Mouse (Mus musculus) heart, adult 8-10 months (tissue): Measurements from ENCODE around the gene Gpx1. TPM values are rescaled to one million over a fixed set of nuclear protein-coding genes. Genes with fewer than 3 reads are reported as not detected.
A peak's percentile ranks its signal among the peaks of the same experiment; 100 is the strongest.

ENCODE experiments used
- DNase-seq: peaks from one replicate; pipeline ENCODE4 v3.0.0; 2022; ENCODE audit warnings: low spot score
- total RNA-seq, 4 experiments: library from RNA; stranded (reverse); gene quantifications; 2 replicates each; pipeline ENCODE4 v1.2.4; 2022

Gene Gpx1
- total RNA-seq, 4 experiments from 2014 or later = 67.6 to 101 (median 81.7) TPM

DNA sequence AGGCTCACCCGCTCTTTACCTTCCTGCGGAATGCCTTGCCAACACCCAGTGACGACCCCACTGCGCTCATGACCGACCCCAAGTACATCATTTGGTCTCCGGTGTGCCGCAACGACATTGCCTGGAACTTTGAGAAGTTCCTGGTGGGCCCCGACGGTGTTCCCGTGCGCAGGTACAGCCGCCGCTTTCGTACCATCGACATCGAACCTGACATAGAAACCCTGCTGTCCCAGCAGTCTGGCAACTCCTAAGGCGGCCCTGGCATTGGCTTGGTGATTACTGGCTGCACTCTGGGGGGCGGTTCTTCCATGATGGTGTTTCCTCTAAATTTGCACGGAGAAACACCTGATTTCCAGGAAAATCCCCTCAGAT lies 1.2 kb downstream of the Gpx1 start:
- peak; percentile 13 for DNase-seq

DNA sequence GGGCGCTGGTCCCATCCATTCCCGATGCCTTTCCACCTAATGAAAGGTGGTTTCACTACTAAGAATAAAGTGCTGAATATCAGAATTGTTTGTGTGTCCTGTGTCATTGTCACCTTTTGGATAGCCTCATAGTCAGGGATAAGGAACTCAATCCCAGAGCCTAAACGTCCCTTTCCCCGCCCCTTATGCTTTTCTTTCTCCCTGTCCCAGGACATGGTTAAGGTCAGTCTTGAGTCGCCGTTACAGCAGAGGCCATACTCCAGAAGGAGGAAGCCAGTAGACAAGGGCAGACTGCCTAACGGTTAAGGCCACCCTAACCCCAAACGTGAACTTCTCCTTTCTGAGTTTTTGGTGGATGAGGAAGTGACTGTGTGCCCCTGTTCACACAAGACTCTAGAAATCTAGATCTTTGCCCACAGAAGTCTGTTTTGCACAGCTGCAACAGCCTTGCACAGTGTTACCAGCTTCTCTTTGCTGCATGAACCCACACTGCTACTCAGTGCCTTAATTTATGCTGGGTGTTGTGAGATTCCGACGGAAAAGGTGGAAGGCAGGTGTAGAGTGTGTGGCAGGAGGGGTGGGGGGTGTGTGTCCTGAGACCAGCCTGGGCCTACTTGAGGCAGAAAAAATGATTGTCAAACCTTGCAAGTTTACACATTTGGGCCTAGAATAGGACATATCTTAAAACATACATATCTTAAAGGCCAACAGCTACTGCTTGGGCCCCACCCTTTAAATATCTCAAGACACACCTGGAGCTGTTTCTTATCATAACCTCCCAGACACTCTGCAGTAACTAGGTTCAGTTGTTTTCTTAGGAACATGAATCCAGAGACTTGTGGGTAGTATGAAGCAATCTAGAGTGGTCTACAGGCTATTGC lies 1.8 kb downstream of the Gpx1 start:
- peak; percentile 38 for DNase-seq

DNA sequence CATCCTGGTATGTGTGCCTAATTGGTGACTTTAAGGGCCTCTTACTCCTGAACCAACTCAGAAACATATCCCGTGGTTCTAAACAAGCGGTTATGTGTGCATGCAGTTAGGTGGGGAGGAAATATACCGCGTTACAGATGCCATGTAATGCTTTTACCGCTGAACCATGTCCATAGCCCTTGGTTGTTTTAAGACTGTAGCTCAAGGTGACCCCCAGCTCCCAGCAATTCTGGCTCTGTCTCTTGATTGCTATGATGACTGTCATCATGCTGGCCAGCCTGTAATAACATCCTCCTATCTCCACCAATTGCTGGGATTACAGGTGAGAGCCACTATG lies 2.4 kb downstream of the Gpx1 start:
- DNase-seq = no peak

DNA sequence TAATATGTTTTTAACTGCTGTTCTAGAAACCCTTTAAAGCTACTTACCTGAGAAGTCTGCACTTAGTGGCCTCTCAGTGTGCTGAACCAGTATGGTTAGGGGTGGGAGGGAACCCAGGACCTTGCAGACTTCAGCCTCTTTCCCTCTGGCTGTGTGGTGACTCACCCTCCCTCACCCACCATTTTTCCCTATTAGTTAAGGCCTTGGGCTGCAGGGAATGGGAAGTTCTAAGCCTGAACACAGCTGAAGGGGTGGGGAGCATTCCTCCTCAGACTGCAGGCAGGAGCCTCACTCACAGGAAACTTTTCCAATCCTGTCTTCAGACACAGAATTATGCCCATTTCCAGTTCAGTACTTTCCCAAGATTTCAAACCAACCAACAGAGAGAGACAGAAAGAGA lies 3.1 kb downstream of the Gpx1 start:
- no peak for DNase-seq

DNA sequence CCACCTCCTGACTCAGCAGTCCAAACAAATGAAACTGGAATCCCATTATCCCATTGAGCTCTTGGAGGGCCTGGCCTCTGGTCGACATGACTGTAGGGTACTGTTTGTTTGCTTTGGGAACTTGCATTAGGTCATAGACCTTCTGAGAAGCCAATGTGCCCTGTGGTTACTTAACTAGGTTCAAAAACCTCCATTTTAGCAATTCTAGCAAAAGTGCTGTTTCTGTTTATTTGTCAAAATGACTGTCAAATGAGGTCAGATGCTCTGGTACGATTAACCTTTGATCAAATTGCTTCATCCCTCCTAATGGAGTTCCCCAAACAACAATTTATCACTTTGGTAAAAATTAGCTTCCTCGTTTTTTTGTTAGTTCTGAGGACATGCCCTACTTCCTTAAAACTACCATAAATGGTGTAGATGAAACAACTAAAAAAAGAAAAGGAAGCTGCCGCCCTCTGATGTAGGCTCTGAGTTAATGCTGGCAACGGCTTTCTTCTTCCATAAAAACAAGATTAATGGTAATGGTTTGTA lies 3.7 kb downstream of the Gpx1 start:
- DNase-seq = peak; percentile 33

DNA sequence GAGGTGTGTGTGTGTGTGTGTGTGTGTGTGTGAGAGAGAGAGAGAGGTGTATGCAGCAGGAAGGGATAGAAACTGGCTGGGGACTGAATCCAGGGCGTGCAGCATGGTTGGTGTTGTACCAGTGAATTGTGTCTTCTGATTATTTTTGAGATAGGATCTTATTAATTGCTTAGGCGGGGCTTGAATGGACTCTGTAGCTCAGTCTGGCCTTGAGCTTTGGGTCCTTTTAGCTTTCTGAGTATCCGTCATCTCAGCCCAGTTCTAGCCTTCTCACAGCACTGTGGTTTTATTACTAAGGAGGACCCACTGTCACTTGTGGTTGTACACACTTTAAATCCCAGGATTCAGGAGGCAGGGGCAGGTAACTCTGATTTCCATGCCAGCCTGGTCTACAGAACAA lies 4.6 kb downstream of the Gpx1 start:
- no peak for DNase-seq

DNA sequence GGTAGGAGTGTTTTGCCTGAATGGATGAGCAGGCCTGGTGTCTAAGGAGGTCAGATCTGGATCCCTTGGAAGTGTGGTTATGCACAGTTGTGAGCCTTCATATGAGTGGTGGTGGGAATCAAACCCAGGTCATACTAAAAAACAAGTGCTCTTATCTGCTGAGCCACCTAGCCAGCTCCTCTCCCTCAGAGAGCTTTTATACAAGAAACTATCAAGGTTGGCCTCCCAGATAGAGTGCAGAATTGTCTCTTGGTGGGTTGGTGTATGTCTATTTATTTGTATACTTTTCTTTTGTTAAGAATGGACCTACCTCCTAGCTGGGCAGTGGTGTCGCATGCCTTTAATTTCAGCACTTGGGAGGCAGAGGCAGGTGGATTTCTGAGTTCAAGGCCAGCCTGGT lies 5.1 kb downstream of the Gpx1 start:
- DNase-seq = no peak

DNA sequence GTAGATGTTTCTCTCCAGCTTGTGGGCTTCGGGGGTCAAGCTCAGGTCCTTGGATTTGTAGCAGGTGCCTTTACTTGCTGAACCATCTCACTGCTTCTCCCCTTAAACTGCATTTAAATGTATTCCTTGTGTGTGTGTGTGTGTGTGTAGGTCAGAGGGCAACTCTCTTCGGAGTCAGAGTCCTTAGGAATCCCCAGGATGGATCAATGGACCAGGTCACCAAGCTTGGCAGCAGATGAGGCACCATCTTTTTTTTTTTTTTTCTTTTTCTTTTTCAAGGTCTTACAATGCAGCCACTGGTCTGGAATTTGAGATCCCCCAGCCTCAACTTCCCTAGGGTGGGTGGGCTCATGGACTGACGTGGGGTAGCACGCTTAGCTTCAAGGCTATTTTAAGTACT lies 5.8 kb downstream of the Gpx1 start:
- no peak for DNase-seq

DNA sequence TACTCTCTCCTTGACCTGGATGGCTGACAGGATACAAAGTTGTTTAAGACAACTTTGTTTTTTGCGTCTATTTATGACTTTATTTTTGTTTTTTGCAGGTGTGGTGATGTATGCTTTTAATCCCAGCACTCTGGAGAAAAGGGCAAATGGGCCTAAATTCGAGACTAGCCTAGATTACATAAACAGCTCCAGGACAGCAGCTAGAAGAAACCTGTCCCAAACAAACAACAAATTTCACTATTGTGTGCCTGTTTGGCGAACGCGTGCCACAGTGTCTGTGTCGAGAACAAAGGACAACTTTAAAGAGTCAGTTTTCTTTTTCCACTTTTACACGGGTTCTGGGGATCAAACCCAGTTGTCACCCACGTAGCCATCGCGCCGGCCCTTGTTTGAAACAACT lies 8.3 kb downstream of the Gpx1 start:
- no peak for DNase-seq

DNA sequence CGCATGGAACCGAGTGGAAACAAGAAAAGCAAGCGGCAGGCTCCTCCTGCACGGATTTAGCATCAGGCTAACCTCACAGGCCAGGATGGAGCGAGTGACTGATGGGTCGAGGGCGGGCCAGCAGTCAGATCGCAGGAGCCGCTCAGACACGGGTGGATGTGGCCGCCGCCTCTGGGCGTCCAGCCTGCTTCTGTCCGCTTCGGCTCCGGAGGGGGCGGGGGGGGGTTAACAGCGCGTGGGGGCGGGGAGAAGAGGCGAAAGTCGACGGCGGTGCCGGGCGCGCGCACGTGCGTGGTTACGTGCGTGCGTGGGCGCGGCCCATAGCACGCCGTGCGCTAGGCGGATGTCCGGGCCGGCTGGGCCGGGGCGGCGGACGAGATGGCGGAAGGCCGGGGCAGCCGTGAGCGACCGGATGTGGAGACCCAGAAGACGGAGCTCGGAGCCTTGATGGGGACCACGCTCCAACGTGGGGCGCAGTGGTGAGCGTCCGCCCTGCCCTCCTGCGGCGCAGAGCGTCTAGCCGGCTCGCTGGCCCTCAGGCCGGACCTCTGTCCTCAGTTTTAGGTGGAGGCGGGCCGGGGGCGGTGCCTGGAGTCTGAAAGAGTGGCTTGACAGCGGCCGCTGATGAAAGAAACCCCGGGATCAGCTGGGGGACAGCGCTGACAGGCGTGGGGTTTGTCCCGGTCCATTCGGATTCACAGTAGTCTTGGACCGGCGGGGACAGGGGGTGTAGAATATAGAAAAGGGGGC lies 9.0 kb downstream of the Gpx1 start, which contains the start of gene Usp4:
Usp4 (plus strand) TSS at position 314 of the 750 bp plus-strand sequence.
- peak; percentile 82 for DNase-seq

DNA sequence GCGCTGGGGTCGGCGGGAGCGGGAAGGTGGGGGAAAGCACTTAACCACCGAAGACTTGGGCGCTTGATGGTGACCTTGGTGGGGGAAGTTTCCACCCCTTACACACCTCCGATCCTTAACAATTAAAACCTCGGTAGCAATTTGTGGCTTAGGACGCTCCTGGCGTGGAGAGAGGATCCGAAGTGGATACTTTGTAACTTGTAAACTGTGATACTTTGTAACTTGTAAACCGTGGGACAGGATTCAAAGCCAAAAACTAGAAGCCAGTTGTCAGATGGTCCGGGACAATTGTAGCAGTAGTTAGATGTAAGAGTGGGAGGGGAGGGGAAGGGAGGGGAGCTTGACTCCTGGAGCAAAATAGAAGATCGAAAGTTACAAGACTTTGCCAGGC lies 9.6 kb downstream of the Gpx1 start:
- no peak for DNase-seq

DNA sequence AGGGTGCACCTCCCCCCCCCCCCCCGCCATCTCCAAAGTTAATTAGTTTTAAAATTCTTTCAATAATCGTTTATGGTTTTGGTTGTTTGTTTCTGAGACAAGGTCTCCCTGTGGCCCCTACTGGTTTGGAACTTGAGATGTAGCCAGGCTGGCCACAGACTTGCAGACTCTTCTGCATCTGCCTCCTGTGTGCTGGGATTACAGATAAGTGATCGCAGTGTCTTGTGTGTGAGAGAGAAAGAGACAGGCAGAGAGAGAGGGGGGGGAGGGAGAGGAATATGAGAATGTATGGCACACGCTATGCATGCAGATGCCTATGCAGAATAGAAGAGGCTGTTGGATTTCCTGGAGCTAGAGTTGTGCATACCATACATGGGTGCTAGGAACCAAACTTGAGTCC lies 11.0 kb downstream of the Gpx1 start:
- no peak for DNase-seq

DNA sequence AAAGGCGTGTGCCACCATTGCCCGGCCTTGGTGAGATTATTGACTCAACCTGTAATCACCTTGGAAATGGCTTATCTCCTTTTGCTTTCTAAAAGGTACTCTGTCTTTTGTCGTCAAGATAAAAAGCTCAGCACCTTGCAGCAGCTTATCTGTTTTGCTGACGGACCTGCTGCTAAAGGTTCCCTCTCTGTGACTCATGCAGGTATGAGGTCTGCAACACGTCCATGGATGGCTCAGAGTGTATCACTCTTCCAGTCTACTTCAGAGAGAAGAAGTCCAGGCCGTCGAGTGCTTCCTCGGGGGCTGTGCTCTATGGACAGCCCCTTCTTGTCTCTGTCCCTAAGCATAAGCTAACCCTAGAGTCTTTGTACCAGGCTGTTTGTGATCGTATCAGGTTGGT lies 39.5 kb downstream of the Gpx1 start:
- DNase-seq = no peak

DNA sequence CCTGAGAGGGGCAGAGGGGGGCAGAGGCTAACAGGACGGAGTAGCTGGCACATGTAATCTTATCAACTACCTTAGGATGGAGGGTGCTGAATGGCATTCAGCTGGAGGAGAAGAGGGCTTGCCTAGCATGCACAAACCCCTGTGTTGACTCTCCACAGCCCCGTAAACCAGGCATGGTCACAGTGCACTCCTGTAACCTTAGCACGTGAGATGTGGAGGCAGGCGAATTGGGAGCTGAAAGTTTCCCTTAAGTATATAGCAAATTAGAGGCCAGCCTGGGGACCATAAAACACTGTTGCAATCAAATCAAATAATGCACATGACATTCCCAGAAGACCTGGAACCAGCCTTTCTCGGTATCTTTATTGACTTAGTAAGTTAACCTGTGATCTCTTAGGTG lies 40.0 kb downstream of the Gpx1 start:
- no peak for DNase-seq

DNA sequence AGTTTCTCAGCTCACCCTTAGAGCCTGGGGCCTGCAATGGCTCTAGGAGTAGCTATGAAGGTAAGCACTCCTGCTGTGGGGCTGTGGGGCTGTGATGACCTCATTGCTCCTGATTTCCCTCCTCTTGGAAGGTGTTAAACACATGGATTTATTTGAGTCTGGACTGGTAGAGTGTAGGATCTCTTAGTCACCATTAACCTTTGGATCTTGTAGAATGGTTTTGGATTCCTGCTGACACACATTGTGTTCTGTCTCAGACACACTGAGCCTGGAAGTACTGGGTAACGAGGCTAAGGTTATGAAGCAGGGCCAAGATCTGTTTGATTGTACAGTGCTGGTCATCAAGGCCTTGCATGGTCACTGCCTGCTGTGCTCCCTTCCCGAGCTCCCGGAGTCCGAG lies 40.6 kb downstream of the Gpx1 start:
- no peak for DNase-seq

DNA sequence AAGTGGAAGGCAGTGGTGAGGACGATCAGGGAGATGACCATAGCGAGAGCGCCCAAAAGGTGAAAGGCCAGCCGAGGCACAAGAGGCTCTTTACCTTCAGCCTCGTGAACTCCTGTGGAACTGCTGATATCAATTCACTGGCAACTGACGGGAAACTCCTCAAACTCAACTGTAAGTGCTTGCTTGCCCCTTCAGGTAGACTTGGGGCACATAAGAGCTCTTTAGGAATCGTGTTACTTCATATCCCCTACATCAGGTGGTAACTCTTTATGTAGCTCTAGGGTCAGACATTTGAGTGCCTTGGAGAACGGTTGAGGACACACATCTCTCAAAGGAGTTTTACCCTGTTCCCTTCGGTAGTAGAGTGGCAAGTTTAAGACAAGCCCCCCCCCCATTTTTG lies 42.7 kb downstream of the Gpx1 start:
- no peak for DNase-seq

DNA sequence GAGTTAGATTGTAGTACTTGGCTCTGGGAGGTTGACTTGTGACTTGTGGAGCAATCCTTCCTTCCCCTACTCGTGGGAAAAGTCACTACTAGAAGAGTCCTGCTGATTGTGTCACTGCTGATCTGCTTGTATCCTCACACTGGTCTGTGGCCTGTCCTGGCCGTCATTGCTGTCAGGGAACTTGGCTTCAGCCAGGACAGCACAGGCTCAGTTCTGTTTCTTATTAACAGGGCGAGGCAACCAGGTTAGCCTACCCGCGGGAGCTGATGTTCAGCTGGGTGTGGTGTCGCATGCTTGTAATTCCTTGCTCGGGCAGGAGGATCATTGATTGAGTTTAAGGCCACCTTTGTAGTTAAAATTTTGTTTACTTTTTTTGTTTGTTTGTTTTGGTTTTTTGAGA lies 46.3 kb downstream of the Gpx1 start:
- no peak for DNase-seq

DNA sequence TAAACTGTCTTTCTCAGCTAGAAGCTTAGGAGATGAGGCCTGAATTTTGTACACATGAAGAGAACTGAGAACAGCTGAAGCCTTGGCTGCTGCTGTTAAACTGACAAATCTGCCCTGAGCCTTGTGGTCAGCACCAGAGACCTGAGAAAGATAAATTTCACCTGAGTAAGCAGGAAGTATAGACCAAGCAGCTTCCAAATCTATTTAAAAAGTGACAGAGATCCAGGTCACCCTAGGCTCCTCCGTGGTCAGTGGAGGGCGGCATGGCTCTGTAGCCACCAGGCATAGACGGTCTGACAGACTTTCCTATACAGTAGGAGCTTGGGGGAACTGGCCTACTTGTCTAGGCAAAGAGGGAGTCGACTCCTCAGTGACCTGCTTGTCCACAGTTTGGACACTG lies 48.1 kb downstream of the Gpx1 start:
- DNase-seq = no peak

DNA sequence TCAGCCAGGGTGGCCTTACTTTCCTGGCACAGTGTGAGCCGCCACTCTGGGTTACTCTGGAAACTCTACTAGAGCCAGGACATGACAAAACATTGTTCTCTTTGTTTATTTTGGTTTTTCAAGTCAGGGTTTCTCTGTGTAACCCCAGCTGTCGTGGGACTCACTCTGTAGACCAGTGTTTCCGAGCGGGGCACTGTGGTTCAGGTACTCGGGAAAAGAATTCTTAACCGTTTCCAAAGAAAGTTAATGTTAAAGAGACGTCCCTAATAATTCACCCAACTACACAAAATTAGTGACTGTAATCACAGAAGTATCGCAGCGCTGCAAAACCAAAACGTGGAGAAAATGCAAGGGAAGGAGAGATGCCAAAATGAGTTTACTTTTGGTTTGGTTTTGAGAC lies 49.9 kb downstream of the Gpx1 start:
- DNase-seq = no peak

DNA sequence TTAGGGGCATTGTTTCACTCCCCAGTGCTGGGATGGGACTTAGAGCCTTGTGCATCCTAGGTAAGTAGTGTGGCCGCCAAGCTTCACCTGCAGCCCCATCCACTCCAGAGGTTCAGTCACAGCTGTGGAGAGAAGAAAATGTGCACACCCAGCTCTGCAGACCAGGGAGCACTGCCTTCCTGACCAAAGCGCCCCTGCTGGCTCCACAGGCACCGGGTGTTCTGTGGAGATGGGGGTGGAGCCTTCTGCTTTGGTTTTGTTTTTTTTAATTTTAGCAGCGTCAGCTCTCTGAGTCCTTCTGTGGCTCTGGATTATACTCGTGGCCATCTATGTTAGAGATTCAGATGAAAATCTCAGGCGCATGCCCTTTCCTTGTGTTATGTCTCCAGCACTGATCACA lies 50.5 kb downstream of the Gpx1 start:
- no peak for DNase-seq
